Mouse (Mus musculus) embryonic facial prominence, embryonic 11.5 days (tissue): ENCODE data around the gene Lrrc25. TPM values are rescaled to one million over a fixed set of nuclear protein-coding genes. Genes with fewer than 3 reads are reported as not detected.
A peak's percentile ranks its signal among the peaks of the same experiment; 100 is the strongest.

Experiments
- ATAC-seq: fragments of 200-750 bp; cut with Nextera tagmentation; replicated peaks from 2 replicates; pipeline ENCODE4 v1.8.0; 2017; ENCODE audit warnings: low read depth; ENCODE audit not compliant: insufficient number of reproducible peaks, low FRiP score, low TSS enrichment
- DNase-seq: peaks from one replicate; pipeline ENCODE4 v3.0.0-alpha.2; 2015; ENCODE audit warnings: low spot score
- H3K27ac ChIP-seq: fragments of 300-500 bp; sonication (generic); replicated peaks from 2 replicates; pipeline ENCODE4 v1.5.1; 2014; ENCODE audit warnings: mild to moderate bottlenecking, low read depth, low read length, control low read depth
- H3K27me3 ChIP-seq: fragments of 300-500 bp; sonication (generic); 2 replicates; pipeline ENCODE4 v1.6.1; 2014; ENCODE audit warnings: mild to moderate bottlenecking, low read length, moderate library complexity, mixed read lengths; ENCODE audit not compliant: control insufficient read depth, insufficient read depth
- H3K36me3 ChIP-seq: fragments of 300-500 bp; sonication (generic); replicated peaks from 2 replicates; pipeline ENCODE4 v1.6.1; 2014; ENCODE audit warnings: low read depth, mild to moderate bottlenecking, low read length, moderate library complexity, mixed read lengths; ENCODE audit not compliant: control insufficient read depth, insufficient read depth
- H3K4me1 ChIP-seq: fragments of 300-500 bp; sonication (generic); 2 replicates; pipeline ENCODE4 v1.6.1; 2014; ENCODE audit warnings: low read length, mixed read lengths; ENCODE audit not compliant: control insufficient read depth, insufficient read depth
- H3K4me2 ChIP-seq: fragments of 300-500 bp; sonication (generic); 2 replicates; pipeline ENCODE4 v1.6.1; 2014; ENCODE audit warnings: low read depth, mild to moderate bottlenecking, control low read depth, low read length, moderate library complexity
- H3K4me3 ChIP-seq: fragments of 300-500 bp; sonication (generic); 2 replicates; pipeline ENCODE4 v1.5.1; 2014; ENCODE audit warnings: low read depth, low read length, control low read depth
- H3K9ac ChIP-seq: fragments of 300-500 bp; sonication (generic); replicated peaks from 2 replicates; pipeline ENCODE4 v1.6.1; 2014; ENCODE audit warnings: mild to moderate bottlenecking, control low read depth, low read length
- H3K9me3 ChIP-seq: fragments of 300-500 bp; sonication (generic); replicated peaks from 2 replicates; pipeline ENCODE4 v1.6.1; 2016; ENCODE audit warnings: mild to moderate bottlenecking, low read length, inconsistent platforms, mixed read lengths; ENCODE audit not compliant: control insufficient read depth
- WGBS: fragments of 180-500 bp; shearing (Covaris S2); extraction: QIAGEN DNeasy Blood & Tissue Kit; methylation state at CpG from one replicate; pipeline ENCODE4 v1.1.7; 2014; 5-methylcytosine and 5-hydroxymethylcytosine counted together
- polyA plus RNA-seq: library from polyadenylated mRNA; unstranded; fragments of >200 nt; fragmentation: Nextera tagmentation; extraction: Ambion mirVana; gene quantifications from 2 replicates; pipeline ENCODE4 v1.2.1, GENCODE M21; 2014

Lrrc25 gene
- polyA plus RNA-seq, 1 experiment from 2014 or later, result 0.98 TPM

DNA sequence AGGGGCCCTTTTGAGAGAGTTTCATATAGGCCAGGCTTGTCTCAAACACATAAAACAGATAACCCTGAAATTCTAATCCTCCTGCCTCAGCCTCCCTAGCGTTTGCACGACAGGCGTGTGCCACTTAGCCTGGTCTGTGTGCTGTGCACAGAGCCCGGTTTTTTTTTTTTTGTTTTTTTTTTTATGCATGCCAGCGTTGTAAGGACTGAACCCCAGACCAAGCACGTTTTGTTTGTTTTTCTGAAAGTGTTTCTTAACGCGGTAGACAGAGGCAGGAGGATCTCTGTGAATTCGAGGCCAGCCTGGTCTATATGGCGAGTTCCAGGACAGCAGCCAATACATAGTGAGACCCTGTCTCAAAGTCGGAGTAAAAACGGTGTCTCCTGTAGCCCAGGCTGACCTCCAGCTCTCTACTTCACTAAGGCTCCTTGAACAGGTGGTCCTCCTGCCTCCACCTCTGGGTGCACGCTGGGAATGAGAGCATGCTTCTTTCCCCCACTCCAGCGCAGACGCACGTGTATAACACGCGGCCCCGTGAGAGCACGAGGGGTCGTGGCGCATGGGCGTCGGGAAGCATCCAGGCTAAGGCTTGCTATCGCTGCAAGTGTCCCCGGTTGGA is 7.1 kb upstream of the Lrrc25 start, which contains the start of gene Ssbp4:
Ssbp4 (minus strand) TSS at position 124 of the 619 bp plus-strand sequence.
- peaks cover 11% of the 10 kb centered on the region; the same call in 1 of the 2 replicates for H3K4me1 ChIP-seq
- peak within 1 kb of the TSS; percentile 83 for H3K4me2 ChIP-seq
- WGBS, result 5% methylated on average over 26 of the region's 26 CpGs
- DNase-seq, result no peak
- H3K36me3 ChIP-seq, result no peaks in the 10 kb centered on the region
- H3K9ac ChIP-seq, result peak within 1 kb of the TSS; percentile 81
- no peaks in the 10 kb centered on the region for H3K27me3 ChIP-seq
- H3K4me3 ChIP-seq, result peak within 1 kb of the TSS; percentile 82
- H3K9me3 ChIP-seq, result no peaks in the 10 kb centered on the region
- 0 out of 2 replicates have a peak, but pooled peaks have one; percentile 0 for ATAC-seq
- H3K27ac ChIP-seq, result peak within 1 kb of the TSS; percentile 98

DNA sequence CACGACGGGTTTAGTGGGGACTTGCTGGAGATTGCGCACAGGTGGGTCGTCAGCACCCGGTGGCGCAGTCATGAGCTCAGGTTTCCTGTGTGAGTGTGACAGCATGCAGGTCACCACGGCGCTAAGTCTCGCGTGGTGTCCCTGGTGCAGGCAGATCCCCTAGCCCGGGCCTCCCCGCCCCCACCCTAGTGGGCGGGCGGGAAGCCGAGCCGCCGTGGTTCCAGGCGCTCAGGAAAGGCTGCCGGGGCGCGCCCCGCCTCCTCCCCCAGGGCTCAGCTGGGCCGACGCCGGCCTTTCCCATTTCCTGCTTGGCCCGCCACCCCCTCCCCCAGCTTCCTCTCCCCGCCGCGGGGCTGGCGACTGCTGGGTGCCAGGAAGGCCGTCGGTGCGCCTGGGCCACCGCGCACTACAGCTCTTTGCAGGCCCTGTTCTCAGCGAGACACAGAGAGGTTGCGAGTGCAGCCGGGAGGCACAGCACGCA is 6.5 kb upstream of the Lrrc25 start:
- ATAC-seq (peak; percentile 57), DNase-seq (peak; percentile 93)
- WGBS, result under 1% methylated on average over 38 of the region's 39 CpGs
- Histone ChIP-seq H3K27ac (peak overlapping the region; percentile 98), H3K9me3 (no peaks in the 10 kb centered on the region), H3K4me1 (peaks cover 11% of the 10 kb centered on the region; the same call in 1 of the 2 replicates), H3K27me3 (no peaks in the 10 kb centered on the region), H3K4me3 (peak overlapping the region; percentile 39), H3K9ac (peak overlapping the region; percentile 81), H3K4me2 (peak overlapping the region; percentile 83), H3K36me3 (no peaks in the 10 kb centered on the region)

DNA sequence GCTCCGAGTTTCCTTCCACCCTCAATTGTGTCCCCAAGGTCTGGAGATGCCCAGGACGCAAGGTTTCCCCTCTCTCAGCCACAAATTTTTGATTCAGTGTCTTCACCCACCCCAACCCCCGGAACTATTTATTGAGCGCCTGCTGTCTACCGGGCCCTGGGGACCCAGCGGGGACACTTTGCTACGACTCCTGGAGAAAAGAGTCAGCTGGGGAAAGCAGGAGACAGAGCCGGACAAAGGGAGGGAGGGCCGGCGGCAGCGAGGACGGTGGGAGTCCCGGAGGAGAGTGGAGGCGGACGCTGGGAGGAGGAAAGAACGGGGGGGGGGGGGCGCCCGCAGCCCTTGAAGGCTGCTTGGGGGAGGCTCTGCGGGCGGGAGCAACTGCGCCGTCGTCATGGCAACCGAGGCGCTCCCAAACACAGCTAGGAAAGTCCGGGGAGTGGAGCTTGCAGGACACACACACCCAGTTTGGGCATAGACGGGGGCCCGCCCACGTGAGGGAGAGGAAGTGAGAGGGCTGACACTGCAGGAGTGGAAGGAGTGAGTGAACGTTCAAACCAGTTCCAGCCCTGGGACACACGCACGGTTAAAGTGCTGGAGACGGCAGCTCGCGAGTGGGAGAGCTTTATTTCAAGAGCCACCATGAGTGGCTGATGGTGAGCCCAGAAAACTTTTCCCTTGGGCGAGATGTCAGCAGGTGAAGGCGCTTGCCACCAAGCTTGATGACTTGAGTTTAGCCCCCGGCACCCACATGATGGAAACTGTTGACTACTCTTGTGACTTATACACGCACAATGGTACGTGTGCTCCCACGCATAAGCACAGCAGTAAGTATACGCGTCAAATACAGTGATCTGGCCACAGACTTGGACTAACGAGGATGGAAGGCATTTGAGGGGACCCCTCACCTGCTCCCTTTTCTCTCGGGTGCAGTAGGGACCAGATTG is 5.8 kb upstream of the Lrrc25 start:
- WGBS, result 1% methylated on average over 42 of the region's 45 CpGs

DNA sequence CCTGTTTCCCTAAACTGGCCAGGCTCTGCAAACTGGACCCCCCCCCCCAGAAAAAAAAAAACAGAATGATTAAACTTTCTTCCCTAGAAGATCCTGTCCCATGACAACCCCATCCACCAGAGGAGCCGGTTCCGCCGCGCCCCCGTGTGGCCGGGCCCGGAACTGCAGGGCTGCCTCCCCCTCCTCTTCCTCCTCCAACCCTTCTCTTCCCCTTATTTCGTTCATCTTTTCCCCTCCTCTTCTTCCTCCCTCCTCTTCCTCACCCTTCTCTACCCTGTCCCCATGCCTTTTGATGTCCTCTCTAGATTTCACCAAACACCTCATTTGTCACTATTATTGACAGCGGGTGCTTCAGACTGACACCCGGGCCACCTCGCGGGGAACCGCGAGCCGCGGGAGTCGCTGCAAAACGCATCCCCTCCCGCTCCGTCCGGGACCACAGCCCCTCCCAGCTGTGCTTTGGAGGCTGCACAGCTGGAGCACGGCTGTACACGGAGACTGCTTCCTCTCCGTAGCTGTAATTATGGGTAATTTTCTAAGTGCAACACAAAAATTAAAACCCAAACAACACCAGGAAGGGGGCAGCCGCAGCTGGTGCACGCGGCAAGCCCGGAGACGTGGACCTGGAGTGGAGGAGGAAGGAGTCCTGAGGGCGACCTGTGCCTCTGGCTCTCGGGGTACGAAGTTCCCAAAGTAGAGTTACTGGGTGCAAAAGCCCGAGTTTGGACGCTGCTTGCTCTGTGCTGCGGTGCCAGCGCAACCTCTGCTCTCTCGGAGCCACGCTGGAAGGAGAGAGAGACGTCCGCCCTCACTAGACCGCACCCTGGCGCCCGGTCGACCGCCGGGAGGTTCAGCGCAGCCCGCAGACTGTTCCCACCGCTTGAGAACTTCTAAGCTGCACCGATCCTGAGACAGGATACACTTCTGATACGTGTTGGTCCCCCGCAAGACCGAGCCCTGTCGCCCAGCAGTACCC is 4.9 kb upstream of the Lrrc25 start:
- ATAC-seq (no peak), DNase-seq (peak; percentile 80)
- under 1% methylated on average over 54 of the region's 54 CpGs for WGBS
- H3K36me3 ChIP-seq, result no peaks in the 10 kb centered on the region
- H3K9ac ChIP-seq, result peak overlapping the region; percentile 81
- H3K9me3 ChIP-seq, result no peaks in the 10 kb centered on the region
- H3K4me2 ChIP-seq, result peak overlapping the region; percentile 83
- peak overlapping the region; percentile 39 for H3K4me3 ChIP-seq
- H3K27me3 ChIP-seq, result no peaks in the 10 kb centered on the region
- peak overlapping the region; percentile 98 for H3K27ac ChIP-seq
- peaks cover 11% of the 10 kb centered on the region; the same call in 1 of the 2 replicates for H3K4me1 ChIP-seq

More for the DNA sequence above, 5.8 kb upstream of the Lrrc25 start:
- Histone ChIP-seq H3K4me3 (peak overlapping the region; percentile 39), H3K27me3 (no peaks in the 10 kb centered on the region), H3K27ac (peak overlapping the region; percentile 98), H3K9ac (peak overlapping the region; percentile 81), H3K4me2 (peak overlapping the region; percentile 83), H3K9me3 (no peaks in the 10 kb centered on the region), H3K4me1 (peaks cover 11% of the 10 kb centered on the region; the same call in 1 of the 2 replicates), H3K36me3 (no peaks in the 10 kb centered on the region)
- peak; percentile 93 for DNase-seq
- peak; percentile 30 for ATAC-seq

DNA sequence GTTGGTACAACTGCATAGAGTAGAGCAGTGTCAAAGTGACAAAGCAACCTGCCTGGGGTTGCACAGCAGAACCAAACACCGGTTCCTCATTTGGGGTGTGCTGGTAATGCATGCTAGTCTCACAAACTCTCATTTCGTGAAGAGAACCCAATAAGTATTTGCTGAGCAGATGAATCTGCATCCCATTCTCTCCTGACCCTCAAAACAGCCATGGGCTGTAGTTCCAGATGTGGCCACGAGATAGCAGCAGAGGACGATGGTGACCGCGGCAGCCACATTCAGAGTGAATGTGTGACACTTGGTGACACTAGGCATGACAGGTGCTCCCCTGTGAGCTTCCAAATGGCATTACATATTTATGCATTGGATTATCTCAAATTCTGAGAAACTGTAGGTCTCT is 4.1 kb upstream of the Lrrc25 start:
- H3K36me3 ChIP-seq, result no peaks in the 10 kb centered on the region
- H3K9me3 ChIP-seq, result no peaks in the 10 kb centered on the region
- 0% methylated on average over 6 of the region's 6 CpGs for WGBS
- H3K4me3 ChIP-seq, result peak overlapping the region; percentile 39
- no peaks in the 10 kb centered on the region for H3K27me3 ChIP-seq
- H3K27ac ChIP-seq, result peak overlapping the region; percentile 36; the same call in 1 of the 2 replicates
- peak overlapping the region; percentile 55 for H3K9ac ChIP-seq
- ATAC-seq (no peak), DNase-seq (peak; percentile 88)
- peak overlapping the region; percentile 83 for H3K4me2 ChIP-seq
- H3K4me1 ChIP-seq, result peaks cover 10% of the 10 kb centered on the region; the same call in 1 of the 2 replicates

DNA sequence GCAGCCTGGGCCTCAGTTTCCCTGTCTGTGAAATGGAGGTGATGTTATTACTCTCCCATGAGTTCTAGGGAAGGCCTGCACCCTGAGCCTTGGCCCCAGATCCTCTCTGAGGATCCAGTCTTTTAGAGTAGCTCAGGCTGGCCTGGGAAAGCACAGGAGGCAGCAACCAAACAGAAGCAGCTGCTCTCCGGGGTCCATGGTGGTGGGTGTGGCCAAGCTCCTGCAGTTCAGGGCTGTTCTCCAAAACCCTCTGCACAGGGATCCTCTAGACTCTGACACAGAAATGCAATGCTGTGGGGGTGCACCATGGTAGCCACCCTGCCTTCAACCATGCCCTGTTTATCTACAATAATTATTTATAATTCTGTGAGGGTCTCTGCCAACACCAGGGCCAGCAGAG is 2.2 kb upstream of the Lrrc25 start:
- Histone ChIP-seq H3K4me3 (no peak overlapping the region), H3K9ac (no peak overlapping the region), H3K4me1 (peaks cover 3% of the 10 kb centered on the region; the same call in 1 of the 2 replicates), H3K27ac (no peak overlapping the region), H3K4me2 (no peak overlapping the region), H3K9me3 (no peaks in the 10 kb centered on the region), H3K27me3 (no peaks in the 10 kb centered on the region), H3K36me3 (no peaks in the 10 kb centered on the region)
- DNase-seq (no peak), ATAC-seq (no peak)
- WGBS, result 27% methylated on average over 1 of the region's 1 CpGs

DNA sequence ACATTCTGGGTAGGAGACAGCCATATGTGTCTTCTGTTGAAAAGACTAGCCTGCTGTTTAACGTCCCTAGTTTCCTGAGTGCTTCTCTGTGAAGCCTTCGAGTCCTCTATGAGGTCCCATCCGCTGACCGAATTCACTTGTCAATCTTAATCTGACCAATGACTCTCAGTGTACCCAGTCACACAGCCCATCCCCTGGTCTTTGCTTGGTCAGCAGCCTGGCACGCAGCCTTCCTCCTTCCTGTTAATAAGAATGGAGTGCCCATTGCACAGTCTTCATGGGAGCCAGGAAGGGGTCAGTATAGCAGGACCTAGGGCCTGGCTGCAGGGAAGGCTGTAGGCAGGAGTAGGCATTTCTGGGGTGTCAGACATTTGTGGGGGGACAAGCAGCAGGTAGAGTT is 1.5 kb upstream of the Lrrc25 start:
- no peak for DNase-seq
- H3K9me3 ChIP-seq, result no peaks in the 10 kb centered on the region
- H3K4me2 ChIP-seq, result no peak overlapping the region
- WGBS, result 78% methylated on average over 5 of the region's 5 CpGs
- no peak overlapping the region for H3K9ac ChIP-seq
- H3K4me1 ChIP-seq, result peaks cover 3% of the 10 kb centered on the region; the same call in 1 of the 2 replicates
- no peak overlapping the region for H3K27ac ChIP-seq
- H3K4me3 ChIP-seq, result no peak overlapping the region
- no peak for ATAC-seq
- no peaks in the 10 kb centered on the region for H3K27me3 ChIP-seq
- H3K36me3 ChIP-seq, result no peaks in the 10 kb centered on the region
